Mouse (Mus musculus) spleen, postnatal 10 days (tissue): Measurements from ENCODE around the gene Rtn4rl1.

ENCODE experiments used
- DNase-seq, 2 experiments: peaks; one replicate each; pipeline ENCODE4 v3.0.0; 2021 to 2022; ENCODE audit warnings: low spot score in 2 of 2

The Rtn4rl1 gene

DNA sequence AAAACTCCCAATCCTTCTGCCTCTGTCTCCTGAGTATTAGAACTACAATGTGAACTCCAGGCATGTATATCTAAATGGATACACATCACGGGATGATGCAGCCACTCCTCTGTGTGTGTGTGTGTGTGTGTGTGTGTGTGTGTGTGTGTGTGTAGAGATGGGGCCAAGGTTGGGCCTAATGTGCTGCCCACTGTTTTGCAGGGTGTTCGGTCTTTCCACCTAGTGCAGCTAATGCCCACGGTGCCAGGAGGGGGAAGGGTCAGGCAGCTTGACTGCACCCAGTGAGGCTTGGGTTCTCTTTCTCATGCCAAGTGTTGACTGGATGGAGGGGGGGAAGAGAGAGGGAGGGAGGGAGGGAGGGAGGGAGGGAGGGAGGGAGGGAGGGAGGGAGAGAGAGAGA, 19.3 kb downstream of the Rtn4rl1 start:
- DNase-seq = no peak

DNA sequence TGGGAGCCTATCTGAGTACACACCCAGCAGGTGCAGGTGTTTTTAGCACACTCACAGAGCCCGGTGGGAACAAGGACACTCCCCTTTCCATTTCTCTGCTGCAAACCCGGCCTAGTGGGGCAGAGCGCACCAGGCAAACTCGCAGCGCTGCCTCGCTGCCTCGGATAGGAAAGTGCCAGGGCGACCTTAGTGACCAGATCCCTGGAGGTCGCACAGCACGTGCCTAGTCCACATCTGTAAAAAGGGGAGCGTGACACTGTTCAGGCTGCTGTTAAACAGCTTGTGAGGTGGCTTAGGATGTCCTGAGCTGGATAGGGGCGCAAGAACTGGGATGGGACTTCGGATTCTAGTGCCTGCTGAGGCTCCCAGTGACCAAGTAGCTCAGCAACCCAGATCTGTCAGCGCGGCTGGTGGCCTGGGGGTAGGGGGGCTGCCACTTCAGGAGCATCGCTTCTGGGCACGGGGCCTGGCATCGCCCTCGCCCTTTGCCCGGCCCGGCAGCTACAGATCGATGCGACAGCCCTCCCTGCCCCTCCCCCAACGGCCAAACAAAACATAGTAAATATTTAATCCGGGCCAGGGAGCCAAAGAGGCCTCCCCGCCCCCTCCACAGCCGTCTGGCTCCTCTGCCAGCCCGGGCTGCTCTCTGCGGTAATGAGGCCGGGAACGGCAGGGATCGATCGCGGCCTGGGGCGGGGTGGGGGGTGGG, 19.9 kb downstream of the Rtn4rl1 start:
- DNase-seq = no peak

DNA sequence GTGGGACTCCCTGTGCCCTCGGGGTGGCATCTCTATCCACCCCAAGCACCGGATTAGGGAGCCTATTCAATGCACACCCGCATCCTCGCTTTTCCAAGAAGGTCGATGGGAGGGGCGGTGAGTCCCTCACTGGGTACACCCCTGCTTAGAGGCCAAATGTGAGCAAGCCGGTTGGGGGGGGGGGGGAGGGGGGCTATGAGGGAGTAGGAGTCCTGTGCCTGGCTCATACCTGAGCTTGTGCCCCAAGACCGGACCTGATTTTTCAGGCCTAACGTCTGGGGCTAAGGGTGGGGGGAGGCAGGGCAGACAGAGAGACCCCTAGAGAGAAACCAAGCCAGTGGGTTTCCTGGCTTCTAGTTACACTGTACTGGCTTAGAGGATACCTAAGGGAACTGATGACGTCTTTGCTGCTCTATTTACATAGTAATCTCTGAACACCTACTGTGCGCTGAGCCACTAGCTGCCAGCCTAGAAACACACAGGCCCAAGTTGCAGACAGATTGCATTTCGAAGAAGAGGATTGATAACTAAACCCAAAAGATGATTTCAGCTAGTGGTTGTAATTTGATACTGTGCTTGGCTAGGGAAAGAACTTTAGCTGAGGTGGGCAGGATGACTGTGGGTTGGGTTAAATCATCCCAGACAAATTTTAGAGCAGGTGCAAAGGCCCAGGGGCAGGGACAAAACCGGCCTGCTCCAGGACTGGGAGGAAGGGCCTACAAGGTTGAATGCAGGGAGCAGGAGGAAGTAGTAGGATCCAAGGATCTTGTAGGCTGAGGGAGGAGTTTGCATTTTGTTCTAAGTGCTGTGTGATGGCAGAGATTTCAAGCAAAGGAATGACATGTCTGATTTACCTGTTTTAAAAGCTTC, 20.7 kb downstream of the Rtn4rl1 start:
- DNase-seq = no peak

DNA sequence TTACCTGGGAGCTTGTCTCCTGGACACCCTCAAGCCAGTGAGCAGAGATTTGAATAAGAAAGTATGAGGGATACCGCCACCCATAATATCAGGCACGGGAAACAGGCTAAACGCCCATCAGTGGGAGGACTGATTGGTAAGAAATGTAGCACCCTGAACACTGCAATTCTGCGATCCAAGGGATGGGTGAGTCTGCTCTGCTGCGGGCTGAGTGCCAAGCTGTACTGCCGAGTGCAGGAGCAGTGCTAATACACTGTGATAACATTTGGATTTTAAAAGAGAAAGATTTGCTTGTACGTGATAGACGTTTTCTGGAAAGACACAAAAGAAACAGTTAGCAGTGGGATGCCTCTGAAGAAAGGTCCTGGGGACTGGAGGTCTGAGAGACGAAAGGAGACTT, 26.5 kb downstream of the Rtn4rl1 start:
- DNase-seq = no peak

DNA sequence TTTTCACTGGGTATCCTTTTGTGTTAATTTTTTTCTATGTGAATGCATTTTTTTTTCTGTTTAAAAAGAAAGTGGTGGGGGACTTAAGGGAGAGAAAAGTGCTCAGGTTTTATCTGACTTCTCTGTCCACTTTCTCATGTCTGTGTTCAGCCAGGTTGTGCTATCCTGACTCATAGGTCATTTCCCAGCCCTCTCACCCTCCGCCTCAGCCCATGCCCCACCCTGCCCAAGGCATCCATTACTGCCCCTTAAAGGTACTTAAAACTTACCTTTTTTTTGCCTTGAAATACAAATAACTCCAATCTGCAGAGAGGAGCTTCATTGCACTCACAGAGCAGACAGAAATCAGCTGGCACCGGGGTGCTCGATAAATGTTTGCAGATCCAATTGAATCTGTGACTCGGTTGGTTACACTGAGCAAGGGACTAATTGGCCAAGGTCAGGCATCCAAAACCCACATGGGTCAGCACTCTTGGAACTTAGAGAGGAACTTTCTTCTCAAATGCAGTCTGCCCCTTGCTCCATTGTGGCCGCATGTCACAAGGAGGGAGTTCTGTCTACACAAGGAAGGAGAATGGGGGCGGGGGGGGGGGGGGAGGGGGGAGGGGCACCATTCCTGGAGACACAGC, 27.0 kb downstream of the Rtn4rl1 start:
- no peak for DNase-seq

DNA sequence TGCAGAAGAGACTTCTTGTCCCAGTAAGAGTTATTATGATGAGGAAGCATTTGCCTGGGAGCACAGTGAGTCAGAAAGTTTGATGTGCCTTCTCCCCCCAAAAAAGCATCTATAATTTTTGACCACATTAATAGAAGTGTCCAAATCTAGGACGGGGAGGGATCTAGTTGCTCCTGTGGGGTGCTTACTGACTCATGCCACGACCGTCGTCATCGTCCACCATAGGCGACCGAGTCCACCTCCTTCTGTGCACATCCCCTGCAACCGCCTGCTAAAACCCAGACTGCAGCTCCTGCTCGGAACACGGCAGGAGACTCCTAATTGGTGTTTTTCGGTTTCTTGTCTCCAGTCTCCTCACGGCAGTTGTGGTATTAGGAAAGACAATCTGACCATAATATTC, 30.5 kb downstream of the Rtn4rl1 start:
- no peak for DNase-seq

DNA sequence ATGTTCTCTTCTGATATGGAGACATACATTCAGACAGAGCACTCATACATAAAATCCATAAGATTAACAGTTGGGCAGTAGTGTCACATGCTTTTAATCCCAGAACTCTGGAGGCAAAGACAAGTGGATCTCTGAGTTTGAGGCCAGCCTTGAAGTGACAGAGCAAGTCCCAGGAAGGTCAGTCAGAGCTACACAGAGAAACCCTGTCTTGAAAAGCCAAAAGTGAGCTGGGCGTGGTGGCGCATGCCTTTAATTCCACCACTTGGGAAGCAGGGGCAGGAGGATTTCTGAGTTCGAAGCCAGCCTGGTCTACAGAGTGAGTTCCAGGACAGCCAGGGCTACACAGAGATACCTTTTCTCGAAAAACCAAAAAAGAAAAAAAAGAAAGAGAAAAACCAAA, 31.3 kb downstream of the Rtn4rl1 start:
- DNase-seq = no peak

DNA sequence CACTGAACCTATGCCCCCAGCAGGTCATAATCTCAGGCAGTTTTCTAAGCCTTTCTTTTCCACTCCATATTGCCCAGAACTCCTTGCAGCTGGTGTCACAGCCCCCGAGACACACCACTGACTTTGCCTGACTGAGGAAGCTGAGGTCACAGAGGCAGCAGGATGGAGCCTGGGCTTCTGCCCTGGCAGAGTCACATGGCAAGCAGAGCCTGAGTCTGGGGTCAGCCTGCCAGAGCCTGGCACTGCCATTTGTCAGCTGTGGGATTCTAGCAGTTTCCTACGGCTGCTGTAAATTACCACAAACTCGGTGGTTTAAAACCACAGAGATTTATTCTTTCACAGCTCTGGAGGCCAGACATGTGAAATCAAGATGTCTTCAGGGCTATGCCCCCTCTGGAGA, 34.0 kb downstream of the Rtn4rl1 start:
- DNase-seq = no peak

DNA sequence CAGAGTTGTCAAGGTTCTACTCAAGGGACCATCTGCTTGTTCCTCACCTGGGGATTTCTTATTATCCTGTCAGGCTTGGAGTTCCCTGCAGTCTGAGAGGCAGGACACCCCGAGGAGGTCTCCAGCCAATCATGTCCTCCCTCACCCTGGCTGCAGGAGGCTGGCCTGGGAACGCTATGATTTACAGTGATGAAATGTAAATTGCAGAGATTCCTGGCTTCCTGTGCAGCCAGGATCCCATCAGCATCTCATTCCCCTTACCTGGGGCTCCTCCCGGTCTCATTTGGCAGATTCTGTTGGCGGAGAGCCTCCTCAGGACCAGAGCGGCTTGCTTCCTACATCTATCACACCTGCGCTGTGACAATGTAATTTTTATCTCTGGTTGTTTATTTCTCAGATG, 35.7 kb downstream of the Rtn4rl1 start:
- DNase-seq = no peak

DNA sequence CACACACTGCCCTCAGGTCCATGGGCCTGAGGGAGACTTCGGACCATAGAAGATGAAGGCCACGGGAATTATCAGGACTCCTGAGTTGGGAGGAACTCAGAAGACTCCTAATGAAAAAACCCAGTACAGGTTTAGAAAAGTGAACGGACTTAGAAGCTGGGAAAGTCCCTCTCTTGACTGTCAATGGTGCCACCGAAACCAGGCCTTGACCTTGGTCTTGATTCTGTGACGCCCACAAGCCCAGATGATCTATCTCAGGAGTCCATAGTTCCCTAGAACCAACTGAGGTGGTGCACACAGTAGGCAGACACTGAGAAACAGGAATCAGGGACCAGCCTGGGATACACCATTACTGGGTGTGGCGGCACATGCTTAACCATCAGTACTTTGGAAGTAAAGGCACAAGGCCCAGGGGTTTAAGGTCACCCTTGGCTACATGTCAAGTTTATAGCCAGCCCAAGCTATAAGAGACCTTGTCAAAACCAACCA, 36.7 kb downstream of the Rtn4rl1 start:
- no peak for DNase-seq

DNA sequence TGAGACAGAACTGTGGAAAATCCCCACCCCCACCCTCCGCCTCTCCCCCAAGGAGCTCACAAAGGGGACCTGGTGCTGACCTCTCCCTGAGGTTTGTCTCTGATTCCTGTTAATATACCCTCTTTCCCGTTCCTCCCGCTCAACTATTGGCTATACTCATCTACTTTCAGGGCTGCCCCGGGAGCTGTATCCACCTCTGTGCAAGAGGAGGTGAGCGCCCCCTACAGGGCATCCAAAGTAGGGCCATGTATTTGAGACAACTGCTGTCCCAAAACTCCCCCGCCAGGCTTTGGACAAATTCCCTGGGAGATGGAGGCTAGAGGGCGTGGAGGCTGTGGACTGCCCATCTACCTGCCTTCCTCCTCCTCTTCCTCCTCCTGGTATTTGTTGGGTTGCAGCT, 38.2 kb downstream of the Rtn4rl1 start:
- DNase-seq = peak in 1 of 2 experiments; percentile 73

DNA sequence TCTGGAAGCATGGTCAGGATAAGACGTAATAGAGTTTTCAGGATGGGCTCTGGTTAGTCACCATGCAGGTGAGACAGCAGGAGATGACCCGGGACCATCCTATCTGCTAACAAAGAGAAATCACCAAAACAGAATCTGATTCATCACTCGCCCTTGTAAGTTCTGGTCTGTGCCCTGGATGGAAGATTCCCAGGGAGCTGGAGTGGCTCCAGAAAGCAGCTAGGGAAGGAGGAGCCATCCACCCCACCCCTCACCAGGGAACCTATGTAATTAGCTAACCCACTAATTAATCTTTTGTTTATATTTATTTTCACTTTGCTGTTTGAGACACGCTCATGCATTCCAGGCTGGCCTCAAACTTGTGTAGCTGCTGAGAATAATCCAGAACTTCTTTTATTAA, 38.9 kb downstream of the Rtn4rl1 start:
- no peak for DNase-seq

DNA sequence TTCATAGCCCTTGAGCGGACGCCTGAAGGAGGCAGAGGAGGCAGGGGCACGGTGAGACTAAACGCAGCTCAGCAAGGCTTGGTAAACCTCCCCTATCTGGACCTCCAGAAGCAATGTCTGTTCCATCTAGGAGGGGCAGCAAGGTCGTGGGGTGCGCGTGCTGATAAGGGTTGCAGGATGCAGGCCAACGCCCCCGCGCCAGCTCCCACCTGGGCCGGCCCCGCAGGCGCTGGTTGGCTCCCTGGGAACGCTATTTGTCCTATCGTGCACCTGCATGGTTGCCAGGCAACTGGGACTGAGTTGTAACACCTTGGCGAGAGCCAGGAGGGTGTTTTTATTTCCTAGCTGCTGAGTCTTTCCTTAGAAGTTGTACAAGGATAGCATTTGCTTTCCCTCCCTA, 41.2 kb downstream of the Rtn4rl1 start:
- peak; percentile 22 to 71 for DNase-seq

DNA sequence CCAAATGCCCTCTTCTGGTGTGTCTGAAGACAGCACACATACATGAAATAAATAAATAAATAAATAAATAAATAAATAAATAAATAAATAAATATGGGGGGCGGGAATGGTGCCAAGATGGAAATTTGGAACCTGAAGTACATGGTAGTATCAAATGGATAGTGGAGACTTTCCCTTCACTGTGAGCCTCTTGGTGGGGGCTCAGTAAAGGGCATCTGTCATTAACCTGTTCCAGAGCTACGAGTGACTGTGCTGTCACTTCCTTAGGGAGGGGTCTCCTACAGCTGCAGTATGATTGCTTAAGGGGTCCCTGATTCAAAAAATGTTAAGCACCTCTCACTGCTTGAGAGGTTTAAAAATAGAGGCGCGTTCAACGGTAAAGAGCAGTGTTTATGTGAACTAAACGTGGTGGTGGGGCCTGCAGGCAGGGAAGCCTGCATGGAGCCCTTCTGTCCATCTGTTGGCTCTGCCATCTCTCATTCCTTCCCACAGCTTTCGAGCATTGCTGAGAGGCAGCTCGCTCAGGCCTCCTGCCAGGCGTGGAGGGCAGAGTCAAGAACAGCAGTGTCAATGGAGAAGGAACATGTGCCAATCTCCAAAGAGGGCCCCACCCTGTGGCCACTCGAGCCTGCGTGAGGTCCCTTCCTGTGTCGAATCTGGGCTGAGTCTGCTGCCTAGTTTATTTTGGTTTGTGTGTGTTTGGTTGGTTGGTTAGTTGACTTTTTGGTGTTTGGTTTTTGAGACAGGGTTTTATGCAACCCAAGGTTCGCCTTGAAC, 46.8 kb downstream of the Rtn4rl1 start:
- DNase-seq = peak in 1 of 2 experiments; percentile 45

DNA sequence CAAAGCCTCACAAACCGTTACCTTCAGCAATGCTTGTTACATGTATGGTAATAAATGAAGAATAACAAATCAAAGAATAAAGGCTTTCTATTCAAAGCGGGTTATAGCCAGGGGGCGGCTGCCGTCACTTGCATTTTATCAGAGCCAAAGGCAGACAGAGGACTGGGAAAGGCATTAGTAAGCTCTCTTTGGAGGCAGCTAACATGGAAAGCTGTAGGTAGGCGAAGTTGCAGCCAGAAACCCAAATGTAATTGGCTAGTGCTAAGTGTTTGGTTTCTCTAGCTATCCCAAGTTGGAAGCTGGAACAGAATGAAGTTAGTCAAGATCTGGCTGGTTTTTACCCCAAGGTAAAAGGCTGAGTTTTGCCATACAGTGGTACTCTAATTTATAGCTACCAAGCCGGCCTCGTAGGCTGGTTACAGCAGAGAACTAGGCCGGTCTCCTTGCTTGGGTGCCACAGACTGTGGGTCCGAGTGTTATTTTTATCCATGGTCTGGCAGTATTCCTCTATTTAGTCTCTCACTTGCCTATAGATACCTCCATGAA, 49.2 kb downstream of the Rtn4rl1 start:
- no peak for DNase-seq

DNA sequence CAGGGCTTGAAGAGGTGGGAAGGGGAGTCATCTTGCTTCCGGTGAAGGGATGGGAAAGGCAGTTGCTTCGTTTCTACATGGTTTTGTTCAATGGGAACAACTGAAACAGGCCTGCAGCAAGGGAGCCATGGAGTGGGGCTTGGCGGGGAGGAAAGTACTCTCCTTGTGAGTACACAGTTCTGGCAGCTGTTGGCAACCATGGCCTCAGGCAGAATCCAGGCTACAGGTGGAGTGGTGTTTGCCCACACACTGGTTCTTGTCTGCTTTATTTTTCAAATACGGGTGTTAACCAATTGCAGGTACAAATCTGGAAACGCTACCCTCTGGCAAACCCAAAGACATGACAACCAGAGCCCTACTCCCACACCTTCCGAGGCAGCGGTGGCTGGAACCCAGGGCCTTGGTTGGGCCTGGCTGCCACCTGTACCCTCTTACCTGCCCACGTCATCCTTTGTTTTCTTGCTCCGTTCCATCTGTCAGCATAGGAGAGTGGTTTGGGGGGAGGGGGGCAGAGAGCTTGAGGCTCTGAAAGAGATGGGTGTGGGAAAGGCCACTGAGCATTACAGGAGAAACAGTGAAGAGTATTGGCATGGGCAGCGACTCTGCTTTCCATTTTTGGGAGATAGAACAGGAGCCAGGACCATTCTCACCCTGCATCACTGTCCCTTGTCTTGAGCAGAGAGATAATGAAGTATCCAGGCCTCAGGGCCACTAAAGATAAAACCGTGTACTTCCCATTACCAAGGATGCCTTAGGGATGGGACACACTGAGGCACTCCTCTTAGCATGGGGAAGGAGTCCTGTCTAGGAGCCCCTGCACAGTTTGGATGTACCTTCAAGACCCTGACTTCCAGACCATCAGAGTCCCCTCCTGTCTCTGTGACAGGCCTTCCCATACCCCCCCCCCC, 51.0 kb downstream of the Rtn4rl1 start:
- DNase-seq = no peak

DNA sequence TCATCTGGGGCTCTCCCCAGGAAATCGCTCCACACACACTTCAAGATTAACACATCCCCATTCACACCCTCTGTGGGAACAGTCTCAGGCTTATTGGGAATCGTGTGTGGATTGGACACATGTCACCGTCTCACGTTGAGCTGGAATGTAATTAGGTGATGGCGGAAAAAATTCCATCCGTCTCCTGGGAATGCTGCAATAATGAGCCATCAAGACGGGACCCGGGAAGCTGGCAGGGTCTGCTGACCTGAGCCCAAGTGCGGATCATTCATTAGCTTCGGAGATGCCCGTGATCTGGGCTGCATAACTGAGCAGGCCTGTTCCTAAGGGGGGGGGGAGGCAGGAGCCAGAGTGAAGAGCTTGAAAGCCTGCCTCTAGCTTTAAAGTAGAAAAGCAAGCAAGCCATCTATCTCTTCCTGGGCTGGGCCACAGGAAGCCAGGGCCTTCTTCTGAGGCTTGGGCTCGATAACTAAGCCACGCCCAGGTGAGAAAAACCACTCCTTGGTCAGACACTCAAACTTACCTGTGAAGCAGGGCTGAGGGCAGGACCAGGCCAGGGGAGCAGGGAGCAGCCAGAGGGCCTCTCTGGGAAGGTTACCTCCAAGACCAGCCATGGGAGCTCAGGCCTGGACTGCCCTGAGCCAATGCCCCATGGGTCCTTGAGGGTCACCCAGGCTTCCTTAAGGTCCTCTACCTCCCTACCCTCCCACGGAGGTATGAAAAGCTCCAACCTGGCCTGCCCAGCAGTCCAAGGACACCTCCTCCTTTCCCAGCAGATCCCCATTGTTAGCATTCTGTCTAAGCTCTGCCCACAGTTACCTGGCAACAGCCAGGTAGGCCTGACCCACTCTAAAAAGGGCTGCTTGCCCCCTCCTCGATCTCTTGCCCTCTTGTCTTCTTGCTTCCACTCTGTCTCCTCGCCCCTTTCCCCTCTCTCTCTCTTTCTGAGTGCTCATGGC, 52.1 kb downstream of the Rtn4rl1 start:
- no peak for DNase-seq

DNA sequence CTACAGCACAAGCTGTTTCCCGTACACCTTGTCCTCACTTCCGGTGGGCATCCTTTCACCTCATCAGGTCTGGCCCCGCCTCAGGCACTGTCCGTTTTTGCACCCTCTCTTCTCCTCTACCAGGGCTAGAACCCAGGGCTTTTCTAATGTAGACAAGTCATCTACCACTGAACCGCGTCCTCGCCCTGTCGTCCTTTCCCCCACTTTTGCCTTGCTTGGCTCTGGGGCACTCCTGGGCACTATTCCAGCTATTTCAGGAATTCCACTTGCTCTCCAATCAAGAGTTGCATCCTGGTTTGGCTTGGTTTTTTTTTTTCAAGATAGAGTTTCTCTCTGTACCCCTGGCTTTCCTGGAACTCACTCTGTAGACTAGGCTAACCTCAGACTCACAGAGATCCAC, 53.0 kb downstream of the Rtn4rl1 start:
- DNase-seq = no peak

DNA sequence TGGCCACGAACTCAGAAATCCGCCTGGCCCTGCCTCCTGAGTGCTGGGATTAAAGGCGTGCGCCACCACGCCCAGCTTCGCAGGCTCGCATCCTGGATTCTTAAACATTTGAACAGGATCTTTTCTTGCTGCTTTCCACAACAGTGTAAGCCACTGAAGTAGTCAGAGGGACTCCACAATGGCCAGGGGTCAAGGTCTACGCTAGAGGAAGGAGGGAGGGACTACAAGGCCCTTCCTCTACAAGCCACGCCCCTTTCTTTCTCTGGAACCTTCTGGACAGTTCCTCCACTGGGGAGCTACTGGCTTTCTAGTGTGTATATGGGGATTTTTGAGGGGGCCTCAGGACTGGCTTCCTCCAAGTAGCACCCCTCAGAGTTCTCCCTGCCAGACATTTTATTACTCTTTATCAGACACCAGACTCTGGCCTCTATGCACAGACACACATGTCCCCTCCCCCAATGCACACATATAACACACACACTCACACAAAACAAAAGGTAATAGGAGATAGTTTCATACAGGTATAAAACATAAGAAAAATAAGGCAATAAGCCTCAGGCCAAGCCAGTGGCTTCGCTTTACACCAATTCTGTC, 53.7 kb downstream of the Rtn4rl1 start:
- DNase-seq = no peak
